Mouse (Mus musculus) G1E (cell line): ENCODE measurements around the gene Tmem156. TPM values are rescaled to one million over a fixed set of nuclear protein-coding genes. Genes with fewer than 3 reads are reported as not detected.

ENCODE experiments used
- ATAC-seq: 2 replicates; pipeline ENCODE4 v1.8.0; 2016; ENCODE audit warnings: mild to moderate bottlenecking; ENCODE audit not compliant: insufficient number of reproducible peaks, poor library complexity, low FRiP score, severe bottlenecking; ENCODE audit errors: extremely low read depth
- DNase-seq: peaks from one replicate; pipeline ENCODE4 v3.0.0; 2012; ENCODE audit warnings: low spot score
- H3K27me3 ChIP-seq: 2 replicates; pipeline ENCODE4 v1.6.1; 2012; ENCODE audit warnings: mild to moderate bottlenecking, low read length, inconsistent platforms; ENCODE audit not compliant: insufficient read depth
- H3K36me3 ChIP-seq: replicated peaks from 2 replicates; pipeline ENCODE3; 2012; ENCODE audit warnings: mild to moderate bottlenecking, inconsistent platforms
- H3K4me1 ChIP-seq: 2 replicates; pipeline ENCODE4 v1.6.1; 2012; ENCODE audit warnings: low read depth, low read length, inconsistent platforms, mixed read lengths; ENCODE audit not compliant: insufficient read depth
- H3K4me3 ChIP-seq: 2 replicates; pipeline ENCODE4 v1.5.1; 2012; ENCODE audit warnings: low read depth, mild to moderate bottlenecking, inconsistent platforms, low read length, moderate library complexity, mixed read lengths
- H3K9me3 ChIP-seq: replicated peaks from 2 replicates; pipeline ENCODE4 v1.6.1; 2012; ENCODE audit warnings: inconsistent platforms
- CTCF ChIP-seq: IDR thresholded peaks from 2 replicates; pipeline ENCODE4 v1.5.1; 2012; ENCODE audit warnings: low read depth, low read length, inconsistent platforms, mixed read lengths
- GATA1 ChIP-seq: IDR thresholded peaks from 2 replicates; pipeline ENCODE4 v1.6.1; 2012; ENCODE audit warnings: borderline replicate concordance, low read length, inconsistent platforms, mixed read lengths
- GATA2 ChIP-seq: IDR thresholded peaks from 2 replicates; pipeline ENCODE4 v1.6.1; 2012; ENCODE audit warnings: low read depth, low read length, inconsistent platforms, borderline replicate concordance
- POLR2AphosphoS5 ChIP-seq: IDR thresholded peaks from 2 replicates; pipeline ENCODE4 v1.6.1; 2012; ENCODE audit warnings: low read depth, low read length, inconsistent platforms; ENCODE audit not compliant: insufficient replicate concordance
- TAL1 ChIP-seq: conservative IDR thresholded peaks from 2 replicates; pipeline ENCODE4 v1.6.1; 2012; ENCODE audit warnings: low read depth, low read length, inconsistent platforms, mixed read lengths
- polyA plus RNA-seq: library from polyadenylated mRNA; stranded (reverse); fragments of >175 nt; gene quantifications from 2 replicates; pipeline ENCODE4 v1.2.3, GENCODE M21; 2012
- total RNA-seq, 2 experiments: library from RNA; stranded (forward) in 1 of 2; stranded (reverse) in 1 of 2; fragments of 200-1000 nt in 1 of 2; fragments of >200 nt in 1 of 2; fragmentation: Nextera tagmentation in 1 of 2; gene quantifications; 2 replicates each; pipeline ENCODE4 v1.2.3; 2014 to 2017

The Tmem156 gene
- total and polyA plus RNA-seq, 3 experiments, result 2.7 TPM; not detected in 2

DNA sequence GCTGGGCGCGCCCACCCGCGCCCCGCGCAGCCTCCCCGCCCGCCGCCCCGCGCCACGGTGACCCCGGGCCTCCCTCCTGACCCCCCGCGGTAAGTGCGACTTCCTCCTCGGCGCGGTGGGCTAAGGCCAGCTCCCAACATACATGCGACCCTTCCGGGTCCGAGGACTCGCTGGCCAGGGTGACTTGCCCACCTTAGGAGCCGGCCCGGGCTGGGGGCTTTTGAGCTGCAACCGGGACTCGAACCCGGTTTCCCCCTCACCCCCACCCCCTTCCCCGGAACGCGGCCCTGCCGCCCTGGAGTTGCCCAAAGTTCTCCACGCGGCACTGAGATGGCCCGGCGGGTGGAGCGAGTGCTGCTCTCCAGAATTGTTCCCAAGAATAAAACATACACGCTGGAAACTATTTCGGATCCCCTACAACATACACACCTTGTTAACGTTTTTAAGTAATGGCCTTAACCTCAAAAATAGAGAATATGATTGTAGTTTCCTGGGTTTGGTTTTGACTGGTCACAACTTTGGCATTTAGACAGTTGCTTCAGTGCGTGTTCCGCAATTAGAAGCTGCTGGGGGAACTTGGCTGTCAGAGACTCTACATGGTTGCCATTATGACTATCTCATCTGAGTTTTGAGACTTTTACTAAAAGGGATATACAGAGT, 16.0 kb upstream of the Tmem156 start:
- no peaks in the 10 kb centered on the region for H3K36me3 ChIP-seq
- peak overlapping the region; percentile 42; the same call in 1 of the 2 replicates for H3K4me3 ChIP-seq
- ATAC-seq (no peak), DNase-seq (no peak)
- TF ChIP-seq CTCF, result no peak
- no peak for TF ChIP-seq TAL1
- no peak for TF ChIP-seq GATA1
- TF ChIP-seq GATA2, result no peak
- TF ChIP-seq POLR2AphosphoS5, result no peak
- no peaks in the 10 kb centered on the region for H3K9me3 ChIP-seq
- no peaks in the 10 kb centered on the region for H3K4me1 ChIP-seq
- no peaks in the 10 kb centered on the region; the same call in 1 of the 2 replicates for H3K27me3 ChIP-seq

DNA sequence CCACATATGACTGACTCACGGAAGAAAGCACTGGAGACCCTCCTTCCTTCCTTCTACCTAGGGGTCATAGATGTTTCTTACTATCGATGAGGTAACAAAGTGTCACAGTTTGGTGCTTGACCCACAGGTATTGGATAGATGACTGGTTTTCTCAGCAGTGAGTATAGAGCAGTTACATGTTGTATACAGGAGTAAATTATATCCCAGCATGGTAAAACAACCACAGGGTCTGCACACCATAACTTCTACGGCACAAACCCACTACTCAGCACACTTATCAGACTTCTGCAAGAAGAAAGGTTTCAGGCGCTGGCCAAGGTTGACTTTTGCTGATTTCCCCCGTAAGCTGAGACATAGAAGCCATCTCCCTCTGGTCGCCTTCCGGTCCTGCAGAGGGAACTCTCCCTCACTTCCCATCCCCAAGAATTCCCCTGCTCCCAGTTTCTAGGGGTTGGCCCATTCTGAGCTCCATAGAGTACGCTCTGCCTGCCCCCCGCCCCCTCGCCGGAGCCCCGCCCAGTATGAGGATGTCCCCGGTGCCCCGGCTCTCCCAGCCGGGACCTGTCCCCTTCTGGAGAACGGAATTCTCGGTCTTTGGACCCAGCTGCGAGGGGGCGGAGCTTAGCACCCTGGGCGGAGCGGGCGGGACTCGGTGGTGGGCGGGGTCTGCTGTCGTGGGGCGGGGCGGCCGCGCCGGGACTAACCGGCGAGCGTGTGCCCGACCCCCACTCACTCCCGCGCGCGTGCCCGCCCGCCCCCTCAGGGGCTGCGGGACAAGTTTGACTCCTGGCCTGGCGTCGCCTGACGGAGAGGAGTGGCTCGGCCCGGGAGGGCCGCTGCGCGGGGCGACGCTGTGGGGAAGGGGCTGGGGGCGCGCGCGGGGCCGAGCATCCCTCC, 15.2 kb upstream of the Tmem156 start, which contains the start of gene Klhl5:
Gene Klhl5 (plus strand): TSS at position 664 of the 897 bp plus-strand sequence.
- no peaks in the 10 kb centered on the region for H3K4me1 ChIP-seq
- TF ChIP-seq CTCF, result no peak
- no peak for TF ChIP-seq GATA2
- no peak for TF ChIP-seq GATA1
- TF ChIP-seq TAL1, result no peak
- TF ChIP-seq POLR2AphosphoS5, result no peak

GRCm38 (mm10) chr5:65102641-65103042, 10.7 kb upstream of the Tmem156 start:
- DNase-seq, result no peak
- no peaks in the 10 kb centered on the region for H3K4me1 ChIP-seq
- peaks cover 2% of the 10 kb centered on the region; the same call in 1 of the 2 replicates for H3K27me3 ChIP-seq
- TF ChIP-seq CTCF, result no peak
- TF ChIP-seq GATA2, result no peak
- no peak for TF ChIP-seq TAL1
- TF ChIP-seq GATA1, result no peak
- TF ChIP-seq POLR2AphosphoS5, result no peak
- no peak overlapping the region for H3K4me3 ChIP-seq
- no peaks in the 10 kb centered on the region for H3K9me3 ChIP-seq
- no peak for ATAC-seq
- H3K36me3 ChIP-seq, result no peaks in the 10 kb centered on the region

More for the DNA sequence above, 15.2 kb upstream of the Tmem156 start, which contains the start of gene Klhl5:
- H3K4me3 ChIP-seq, result peak within 1 kb of the TSS; percentile 42; the same call in 1 of the 2 replicates
- no peak for ATAC-seq
- H3K36me3 ChIP-seq, result no peaks in the 10 kb centered on the region
- DNase-seq, result no peak
- no peaks in the 10 kb centered on the region; the same call in 1 of the 2 replicates for H3K27me3 ChIP-seq
- no peaks in the 10 kb centered on the region for H3K9me3 ChIP-seq

- ATAC-seq (no peak), DNase-seq (no peak)
- Histone ChIP-seq H3K27me3 (peaks cover 2% of the 10 kb centered on the region; the same call in 1 of the 2 replicates), H3K9me3 (no peaks in the 10 kb centered on the region), H3K4me1 (no peaks in the 10 kb centered on the region), H3K36me3 (no peaks in the 10 kb centered on the region), H3K4me3 (no peak overlapping the region)
- TF ChIP-seq POLR2AphosphoS5 (no peak), GATA2 (no peak), GATA1 (no peak), TAL1 (no peak), CTCF (no peak)
Observed at GRCm38 (mm10) chr5:65102026-65102640, 10.2 kb upstream of the Tmem156 start.

- H3K9me3 ChIP-seq, result no peaks in the 10 kb centered on the region
- H3K4me3 ChIP-seq, result no peak overlapping the region
- DNase-seq, result no peak
- H3K27me3 ChIP-seq, result peaks cover 2% of the 10 kb centered on the region; the same call in 1 of the 2 replicates
- H3K4me1 ChIP-seq, result no peaks in the 10 kb centered on the region
- ATAC-seq, result no peak
- H3K36me3 ChIP-seq, result no peaks in the 10 kb centered on the region
- TF ChIP-seq CTCF (no peak), POLR2AphosphoS5 (no peak), GATA1 (no peak), TAL1 (no peak), GATA2 (no peak)
Observed at GRCm38 (mm10) chr5:65101621-65102020, 9.7 kb upstream of the Tmem156 start.

- Histone ChIP-seq H3K9me3 (no peaks in the 10 kb centered on the region), H3K36me3 (no peaks in the 10 kb centered on the region), H3K27me3 (peaks cover 2% of the 10 kb centered on the region; the same call in 1 of the 2 replicates), H3K4me3 (no peak overlapping the region), H3K4me1 (no peaks in the 10 kb centered on the region)
- TF ChIP-seq TAL1 (no peak), GATA2 (no peak), CTCF (no peak), POLR2AphosphoS5 (no peak), GATA1 (no peak)
- no peak for ATAC-seq
- DNase-seq, result no peak
Observed at GRCm38 (mm10) chr5:65101209-65101608, 9.3 kb upstream of the Tmem156 start.
